Mouse (Mus musculus) E14TG2a.4 (cell line): ENCODE results near the gene Krt1.

Experiments used
- CTCF ChIP-seq: conservative IDR thresholded peaks from 2 replicates; pipeline ENCODE4 v1.5.1; 2014; ENCODE audit warnings: low read length
- NANOG ChIP-seq: IDR thresholded peaks from 2 replicates; pipeline ENCODE4 v1.6.1; 2014; ENCODE audit warnings: borderline replicate concordance, low read length, mixed read lengths
- POU5F1 ChIP-seq: IDR thresholded peaks from 2 replicates; pipeline ENCODE4 v1.6.1; 2014; ENCODE audit warnings: low read length, borderline replicate concordance

DNA sequence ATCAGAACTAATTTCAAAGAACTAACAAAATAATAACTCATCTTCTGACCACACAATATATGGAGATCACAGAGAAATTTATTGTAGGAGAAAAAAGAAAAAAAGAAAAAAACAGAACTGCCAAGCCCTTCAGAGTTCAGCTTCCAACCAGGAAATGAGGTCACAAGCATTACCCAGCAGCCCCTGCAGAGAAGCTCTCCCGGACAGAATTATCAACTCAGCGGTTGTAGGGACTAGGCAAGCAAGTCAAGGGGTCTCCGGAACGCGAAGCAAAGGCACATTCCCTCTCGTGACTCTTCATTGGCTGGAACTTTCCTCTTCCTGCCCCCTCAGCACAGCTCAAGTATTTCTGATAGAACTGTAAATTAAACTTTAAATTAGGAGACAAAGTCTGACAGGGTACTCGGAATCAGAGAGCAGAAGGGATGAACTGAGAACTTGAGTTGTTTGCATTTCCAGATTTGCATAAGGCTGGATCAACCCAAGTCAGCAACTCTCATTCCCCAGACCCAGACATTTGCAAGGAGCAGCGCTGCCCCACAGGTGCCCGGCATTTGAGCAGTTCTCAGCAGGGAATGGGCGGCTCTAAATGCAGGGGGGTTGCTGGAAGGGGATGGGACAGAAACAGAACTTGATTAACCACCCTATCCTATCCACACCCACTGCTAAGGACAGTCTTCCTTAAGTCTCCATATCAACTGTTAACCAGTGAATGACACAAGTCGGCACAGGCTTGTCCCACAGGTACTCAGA is 8.3 kb upstream of the Krt1 start:
- no peak for TF ChIP-seq CTCF
- TF ChIP-seq NANOG, result no peak
- TF ChIP-seq POU5F1, result no peak
